Mouse (Mus musculus): ENCODE measurements around the gene Ly6c2. TPM values are rescaled to one million over a fixed set of nuclear protein-coding genes. Genes with fewer than 3 reads are reported as not detected.

Gene Ly6c2
- polyA plus RNA-seq (2012; rRNA removed) = 3.6 and 8.5 TPM in 2 replicates

GRCm38 (mm10) chr15:75111861-75112630 lies at the start of gene Ly6c2:
Gene Ly6c2 (minus strand): TSS chr15:75111970.

DNA sequence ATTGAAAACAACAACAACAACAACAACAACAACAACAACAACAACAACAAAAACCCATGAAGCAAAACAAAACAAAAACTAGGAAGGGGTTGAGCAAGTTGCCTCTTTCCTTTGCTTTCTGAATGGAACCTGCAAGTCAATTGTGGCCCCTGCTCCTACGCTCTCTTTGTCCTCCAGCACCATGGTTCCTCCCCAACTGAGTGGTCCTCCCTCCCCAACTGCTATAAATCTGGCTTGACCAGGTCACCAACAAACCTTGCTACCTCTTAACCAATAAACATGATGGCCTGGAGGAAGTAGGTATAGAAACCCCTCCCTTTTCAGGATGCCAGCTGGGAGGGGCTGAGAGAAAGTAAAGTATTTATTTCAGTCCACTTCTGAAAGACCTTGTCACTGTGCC lies 43.2 kb upstream of the Ly6c2 start, which contains the start of gene Ly6g:
Gene Ly6g, plus strand, starts transcription at position 301 of the 400 bp plus-strand sequence.

Other genes with a start within 250 kb of the Ly6c2 start
- 0.06 and 0.20 TPM in 2 replicates for gene 2010109I03Rik, start 214.9 kb downstream of the Ly6c2 start, polyA plus RNA-seq (2012; rRNA removed)
- 0.12 and 0.35 TPM in 2 replicates for gene Ly6i, start 128.5 kb downstream of the Ly6c2 start, polyA plus RNA-seq (2012; rRNA removed)
- gene Ly6a, start 113.9 kb downstream of the Ly6c2 start, polyA plus RNA-seq (2012; rRNA removed) = 40.1 and 61.5 TPM in 2 replicates
- gene Ly6c1, start 63.1 kb downstream of the Ly6c2 start, polyA plus RNA-seq (2012; rRNA removed) = 141 and 157 TPM in 2 replicates
- 0.52 and 0.58 TPM in 2 replicates for gene Ly6g, start 43.3 kb upstream of the Ly6c2 start, polyA plus RNA-seq (2012; rRNA removed)
- gene BC025446, start 104.4 kb upstream of the Ly6c2 start, polyA plus RNA-seq (2012; rRNA removed) = 0.10 and 0.21 TPM in 2 replicates
- 0.60 and 1.1 TPM in 2 replicates for gene Ly6f, start 156.5 kb upstream of the Ly6c2 start, polyA plus RNA-seq (2012; rRNA removed)

Measured in ovary, adult 2 months (tissue).